Mouse (Mus musculus): ENCODE measurements at regions not wholly inside any gene's neighbourhood (a gene's known extent, or its start where the extent isn't known, plus 50 kb on each side); places are given as distances from the start of the nearest gene placed in this dataset.

- DNase-seq (ENCODE audit: low spot score in 2 of 2), result no peak
Observed at GRCm38 (mm10) chr17:14610791-14611522, 83.1 kb downstream of the Thbs2 start.

GRCm38 (mm10) chr17:14608845-14609244 lies 85.2 kb downstream of the Thbs2 start:
- no peak for DNase-seq (ENCODE audit: low spot score in 2 of 2)

- DNase-seq (ENCODE audit: low spot score in 2 of 2), result no peak
Observed at GRCm38 (mm10) chr17:14606356-14606989, 87.6 kb downstream of the Thbs2 start.

GRCm38 (mm10) chr17:14599681-14600080 lies 94.4 kb downstream of the Thbs2 start:
- no peak for DNase-seq (ENCODE audit: low spot score in 2 of 2)

- DNase-seq (ENCODE audit: low spot score in 2 of 2), result no peak
Observed at GRCm38 (mm10) chr17:14596470-14596869, 97.6 kb downstream of the Thbs2 start.

- no peak for DNase-seq (ENCODE audit: low spot score in 2 of 2)
Observed at GRCm38 (mm10) chr17:14595525-14595924, 98.5 kb downstream of the Thbs2 start.

DNA sequence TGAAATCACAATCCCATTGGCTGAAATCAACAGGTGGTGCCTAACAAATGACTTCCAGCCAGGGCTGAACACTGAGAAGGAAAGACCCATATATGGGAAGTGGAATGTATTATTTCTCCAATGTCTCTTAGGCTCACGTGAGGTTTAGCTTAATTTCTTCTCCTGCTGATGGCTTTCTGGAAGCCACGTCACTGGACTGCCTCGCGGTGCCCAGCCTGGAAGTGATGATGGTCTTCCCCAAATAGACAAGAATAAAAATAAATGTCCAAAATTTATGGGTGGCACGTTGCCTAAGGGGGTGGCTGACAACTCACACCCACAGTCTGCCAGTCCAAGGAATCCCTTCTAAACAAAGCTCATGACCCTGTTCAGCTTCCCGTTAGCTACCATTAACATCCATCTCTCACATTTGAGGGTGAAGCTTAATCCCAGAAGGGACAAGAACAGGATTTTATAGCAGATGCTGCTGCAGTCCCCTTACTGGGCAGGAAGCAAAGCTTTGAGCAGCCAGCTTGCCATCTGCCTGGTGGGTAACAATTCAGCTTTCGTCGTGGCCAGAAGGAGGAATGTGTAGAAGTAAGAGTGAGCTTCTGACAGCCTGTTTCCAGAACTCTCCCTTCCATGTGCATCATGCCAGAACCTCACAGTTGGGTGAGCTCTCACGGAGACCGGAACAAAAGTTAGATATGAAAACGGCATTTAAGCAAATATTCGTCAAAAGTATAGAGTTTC lies 105.8 kb downstream of the Thbs2 start:
- DNase-seq (ENCODE audit: low spot score in 2 of 2), result no peak

DNA sequence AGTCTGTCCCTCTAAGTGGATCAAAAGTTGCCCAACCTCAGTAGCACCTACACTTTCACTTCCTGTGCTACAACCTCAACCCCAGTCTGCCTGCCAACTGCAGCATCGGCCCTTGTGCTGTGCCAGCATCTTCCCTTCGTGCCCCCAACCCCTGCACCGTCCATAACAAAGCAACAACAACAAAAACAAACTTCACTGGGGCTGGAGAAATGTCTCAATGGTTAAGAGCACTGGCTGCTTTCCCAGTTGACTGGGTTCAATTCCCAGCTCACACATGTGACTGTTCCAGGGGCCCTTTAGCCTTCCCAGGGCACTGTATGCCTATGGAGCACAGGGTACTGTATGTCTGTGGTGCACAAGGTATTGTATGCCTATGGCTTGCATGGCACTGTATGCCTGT lies 114.4 kb downstream of the Thbs2 start:
- DNase-seq (ENCODE audit: low spot score in 2 of 2), result no peak

DNA sequence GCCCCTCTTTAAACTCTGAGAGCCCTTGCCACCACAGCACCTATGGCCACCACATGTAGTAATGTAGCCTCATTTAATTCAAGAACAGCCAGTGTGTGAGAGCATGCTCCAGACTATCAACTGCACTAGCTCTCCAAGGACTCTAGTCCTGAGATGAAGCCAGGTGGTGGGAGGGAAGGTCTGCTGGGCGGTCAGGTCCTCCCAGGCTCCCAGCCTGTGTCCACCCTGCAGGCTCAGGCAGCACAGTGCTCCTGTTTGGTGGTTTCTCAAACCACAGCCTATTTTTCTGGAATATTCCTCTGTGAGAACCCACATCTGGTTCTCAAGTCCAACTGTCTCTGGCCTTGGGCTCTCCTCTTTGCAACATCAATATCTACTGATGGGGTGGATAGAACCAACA lies 115.3 kb downstream of the Thbs2 start:
- no peak for DNase-seq (ENCODE audit: low spot score in 2 of 2)

DNA sequence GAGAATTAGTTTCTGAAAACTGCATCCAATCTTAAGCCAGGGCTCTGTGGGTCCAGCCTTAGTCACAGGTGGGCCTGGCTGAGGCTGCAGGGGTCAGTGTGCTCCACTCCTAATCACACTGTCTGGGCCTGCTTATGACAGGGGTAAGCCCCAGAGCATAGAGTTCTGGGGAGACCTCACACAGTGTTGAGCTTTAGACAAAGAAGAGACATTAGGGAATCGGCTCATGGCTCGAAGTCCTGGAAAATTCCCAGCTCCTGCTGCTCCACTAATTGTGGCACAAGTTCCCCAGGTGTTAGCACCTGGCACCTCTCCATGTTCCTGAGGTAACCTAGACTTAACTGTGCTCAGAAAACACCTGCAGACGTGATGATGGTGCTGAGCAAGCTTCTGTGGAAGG lies 115.8 kb downstream of the Thbs2 start:
- no peak for DNase-seq (ENCODE audit: low spot score in 2 of 2)

DNA sequence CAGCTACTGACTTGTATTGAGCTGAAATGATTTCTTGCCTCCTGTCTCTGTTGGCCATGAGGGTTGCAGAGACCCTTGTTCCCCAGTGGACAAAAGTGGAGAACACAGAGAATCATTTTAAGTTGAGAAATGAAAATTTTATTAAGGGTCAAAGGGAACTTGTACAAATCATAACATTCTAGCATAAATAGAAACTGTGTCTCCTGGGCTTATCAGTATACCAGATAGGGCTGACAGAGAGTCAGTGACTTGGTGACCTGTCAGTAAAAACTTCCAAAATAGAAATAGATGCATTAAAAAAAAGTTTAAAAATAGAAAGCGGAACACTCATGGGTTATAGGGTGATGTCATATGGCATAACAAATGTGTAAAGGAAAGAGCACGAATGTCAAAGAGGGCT lies 117.9 kb downstream of the Thbs2 start:
- DNase-seq (ENCODE audit: low spot score in 2 of 2), result no peak

GRCm38 (mm10) chr17:14571143-14571542 lies 122.9 kb downstream of the Thbs2 start:
- DNase-seq (ENCODE audit: low spot score in 2 of 2), result no peak

GRCm38 (mm10) chr17:14570266-14570775 lies 123.7 kb downstream of the Thbs2 start:
- no peak for DNase-seq (ENCODE audit: low spot score in 2 of 2)

GRCm38 (mm10) chr17:14562191-14562590 lies 131.8 kb downstream of the Thbs2 start:
- no peak for DNase-seq (ENCODE audit: low spot score in 2 of 2)

- DNase-seq (ENCODE audit: low spot score in 2 of 2), result no peak
Observed at GRCm38 (mm10) chr17:14557214-14557613, 136.8 kb downstream of the Thbs2 start.

- no peak for DNase-seq (ENCODE audit: low spot score in 2 of 2)
Observed at GRCm38 (mm10) chr17:14553195-14553594, 140.8 kb downstream of the Thbs2 start.

DNA sequence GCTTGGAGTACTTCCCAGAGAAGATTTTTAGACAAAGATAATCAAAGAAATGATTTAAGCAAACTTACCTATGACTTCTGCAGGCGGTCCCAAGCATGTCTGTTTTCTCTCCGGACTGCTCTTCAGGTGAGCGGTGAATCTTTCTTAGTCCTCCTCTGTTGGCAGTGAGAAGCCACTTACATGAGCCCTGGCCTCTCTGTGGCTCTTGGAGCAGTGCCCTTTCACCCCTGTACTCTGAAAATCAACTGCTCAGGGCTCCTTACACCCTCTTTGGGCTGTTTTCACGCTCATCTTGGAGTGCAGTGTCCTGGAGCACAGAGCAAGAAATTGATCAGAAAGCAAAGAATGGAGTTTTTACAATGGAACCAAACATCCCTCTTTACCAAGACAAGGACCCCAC lies 142.0 kb downstream of the Thbs2 start:
- no peak for DNase-seq (ENCODE audit: low spot score in 2 of 2)

- DNase-seq (ENCODE audit: low spot score in 2 of 2), result no peak
Observed at GRCm38 (mm10) chr17:14551610-14552009, 142.4 kb downstream of the Thbs2 start.

- DNase-seq (ENCODE audit: low spot score in 2 of 2), result peak; percentile 6 to 14
Observed at GRCm38 (mm10) chr17:14545822-14546473, 148.1 kb downstream of the Thbs2 start.

DNA sequence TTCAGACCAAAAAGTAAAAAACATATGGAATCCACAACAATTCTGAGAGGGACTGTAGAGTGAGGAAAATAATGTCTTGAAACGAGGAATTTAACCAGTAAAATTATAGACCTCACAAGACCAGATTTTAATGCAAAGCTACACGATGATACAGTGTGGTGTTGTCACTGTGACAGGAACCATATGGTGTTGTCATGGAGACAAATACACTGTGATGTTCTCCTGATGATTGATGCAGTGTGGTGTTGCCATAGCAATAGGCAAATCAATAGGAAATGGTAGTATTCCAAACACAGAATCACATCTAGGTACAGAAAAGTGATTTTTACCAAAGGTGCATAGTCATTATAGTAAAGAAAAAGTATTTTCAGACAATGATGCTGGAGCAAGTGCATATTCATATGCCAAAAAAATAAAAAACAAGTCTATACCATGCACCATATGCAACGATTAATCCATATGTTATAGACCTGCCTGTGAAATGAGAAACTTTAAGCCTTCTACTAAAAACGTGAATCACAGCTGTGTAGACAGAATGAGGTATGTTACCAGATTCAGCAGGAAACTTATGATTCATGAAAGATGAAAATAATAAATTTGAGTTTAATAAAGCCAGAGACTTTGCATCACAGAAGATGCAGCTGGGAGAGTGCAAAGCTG lies 149.6 kb downstream of the Thbs2 start:
- DNase-seq (ENCODE audit: low spot score in 2 of 2), result no peak

DNA sequence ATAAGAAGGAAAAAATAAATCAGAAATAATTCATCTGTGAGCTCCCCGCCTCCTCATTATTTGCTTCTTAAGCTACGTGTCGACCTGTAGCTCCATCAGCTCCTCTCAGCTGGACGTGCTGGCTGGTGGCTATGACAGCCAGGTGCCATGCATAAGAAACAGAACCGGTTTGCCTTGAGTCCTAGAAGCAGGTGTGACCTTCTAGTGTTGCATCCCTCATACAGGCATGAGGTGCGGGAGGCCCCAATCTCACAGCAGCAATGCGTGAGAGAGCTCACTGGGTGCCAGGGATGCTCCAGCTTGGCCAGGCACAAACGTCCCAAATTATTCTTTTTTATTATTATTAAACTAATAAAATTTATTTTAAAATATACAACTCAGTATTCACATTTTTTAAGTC lies 153.0 kb downstream of the Thbs2 start:
- DNase-seq (ENCODE audit: low spot score in 2 of 2), result no peak

All from spleen, postnatal 36 days (tissue).